Mouse (Mus musculus) neural tube, embryonic 12.5 days (tissue): ENCODE results near the gene Idh3g. TPM values are rescaled to one million over a fixed set of nuclear protein-coding genes. Genes with fewer than 3 reads are reported as not detected.

Experiments used
- ATAC-seq: fragments of 200-750 bp; cut with Nextera tagmentation; 2 replicates; pipeline ENCODE4 v1.8.0; 2017; ENCODE audit warnings: low read depth, mild to moderate bottlenecking, moderate TSS enrichment, moderate library complexity; ENCODE audit not compliant: low FRiP score
- H3K27ac ChIP-seq: fragments of 300-500 bp; sonication (generic); 2 replicates; pipeline ENCODE4 v1.5.1; 2016
- H3K27me3 ChIP-seq: fragments of 300-500 bp; sonication (generic); replicated peaks from 2 replicates; pipeline ENCODE4 v1.6.1; 2016; ENCODE audit warnings: mild to moderate bottlenecking
- H3K36me3 ChIP-seq: fragments of 300-500 bp; sonication (generic); 2 replicates; pipeline ENCODE4 v1.6.1; 2016; ENCODE audit warnings: mild to moderate bottlenecking
- H3K4me1 ChIP-seq: fragments of 300-500 bp; sonication (generic); 2 replicates; pipeline ENCODE4 v1.6.1; 2016
- H3K4me2 ChIP-seq: fragments of 300-500 bp; sonication (generic); replicated peaks from 2 replicates; pipeline ENCODE4 v1.6.1; 2016; ENCODE audit warnings: mild to moderate bottlenecking
- H3K4me3 ChIP-seq: fragments of 300-500 bp; sonication (generic); 2 replicates; pipeline ENCODE4 v1.5.1; 2016
- H3K9ac ChIP-seq: fragments of 300-500 bp; sonication (generic); 2 replicates; pipeline ENCODE4 v1.6.1; 2016; ENCODE audit warnings: mild to moderate bottlenecking
- H3K9me3 ChIP-seq: fragments of 300-500 bp; sonication (generic); 2 replicates; pipeline ENCODE4 v1.6.1; 2016; ENCODE audit warnings: mild to moderate bottlenecking
- WGBS: fragments of 180-500 bp; shearing (Covaris S2); methylation state at CpG from one replicate; pipeline ENCODE4 v1.1.7; 2016; 5-methylcytosine and 5-hydroxymethylcytosine counted together
- polyA plus RNA-seq: library from polyadenylated mRNA; unstranded; fragments of >200 nt; fragmentation: Nextera tagmentation; extraction: Ambion mirVana; gene quantifications from 2 replicates; pipeline ENCODE4 v1.2.1, GENCODE M21; 2016

Idh3g gene
- polyA plus RNA-seq, 1 experiment from 2014 or later: 181 TPM

- H3K4me2 ChIP-seq: peak overlapping the region; percentile 64; the same call in 1 of the 2 replicates
- H3K9ac ChIP-seq: no peak overlapping the region
- peaks cover 9% of the 10 kb centered on the region; the same call in 1 of the 2 replicates for H3K4me1 ChIP-seq
- WGBS: 91% methylated on average over 1 of the region's 1 CpGs
- no peaks in the 10 kb centered on the region; the same call in 1 of the 2 replicates for H3K36me3 ChIP-seq
- no peak overlapping the region for H3K27ac ChIP-seq
- no peaks in the 10 kb centered on the region for H3K27me3 ChIP-seq
- no peaks in the 10 kb centered on the region for H3K9me3 ChIP-seq
- no peak for ATAC-seq
- H3K4me3 ChIP-seq: no peak overlapping the region
Measured at GRCm38 (mm10) chrX:73788501-73788900, 1.8 kb upstream of the Idh3g start.

GRCm38 (mm10) chrX:73787225-73787558 is 495 bp upstream of the Idh3g start:
- peak overlapping the region; percentile 64 for H3K4me2 ChIP-seq
- H3K9me3 ChIP-seq: no peaks in the 10 kb centered on the region
- peak overlapping the region; percentile 65 for H3K9ac ChIP-seq
- no peaks in the 10 kb centered on the region for H3K27me3 ChIP-seq
- peak overlapping the region; percentile 50 for H3K4me3 ChIP-seq
- 0 out of 2 replicates have a peak overlapping the region, but pooled peaks have one; percentile 59 for H3K27ac ChIP-seq
- 23% methylated on average over 22 of the region's 22 CpGs for WGBS
- H3K36me3 ChIP-seq: no peaks in the 10 kb centered on the region; the same call in 1 of the 2 replicates
- peaks cover 9% of the 10 kb centered on the region; the same call in 1 of the 2 replicates for H3K4me1 ChIP-seq
- ATAC-seq: no peak; the same call in 1 of the 2 replicates

DNA sequence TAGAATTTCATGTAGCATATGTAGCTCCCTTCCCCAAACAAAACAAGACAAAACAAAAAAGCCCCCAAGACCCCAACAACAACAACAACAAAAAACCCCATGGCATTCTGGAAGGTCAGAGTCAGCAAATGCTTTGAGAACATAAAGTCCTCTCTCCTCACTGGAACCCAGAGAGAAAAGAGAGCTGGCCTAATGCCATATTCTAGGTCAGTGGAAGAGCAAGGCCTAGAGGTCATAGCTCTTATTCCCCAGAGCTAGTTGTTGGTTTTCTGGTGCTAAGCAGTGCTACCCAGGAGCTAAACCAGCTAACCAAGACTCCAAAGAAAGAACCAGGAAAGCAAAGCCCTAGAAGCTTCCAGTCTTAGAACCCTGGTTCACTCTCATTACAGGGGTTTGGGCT is 1.0 kb downstream of the Idh3g start:
- Histone ChIP-seq H3K27ac (no peak overlapping the region; the same call in 1 of the 2 replicates), H3K4me3 (peak overlapping the region; percentile 50)

DNA sequence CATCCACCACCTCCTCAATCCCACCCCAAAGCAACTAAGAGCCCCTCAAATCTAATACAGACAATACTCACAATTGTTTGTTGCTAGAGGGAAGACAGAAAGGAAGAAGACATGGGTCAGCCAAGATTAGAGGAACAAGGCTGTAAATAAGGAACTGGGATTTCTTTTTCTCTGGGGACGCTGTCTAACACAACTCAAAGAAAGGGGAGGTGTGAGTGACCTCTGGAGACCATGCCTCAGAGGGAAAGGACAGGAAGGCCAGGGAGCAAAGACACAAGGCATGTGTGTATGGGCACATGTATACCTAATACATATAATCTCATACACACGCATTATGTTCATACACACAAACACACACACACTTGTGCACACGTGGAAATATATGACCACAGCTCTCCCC is 4.5 kb downstream of the Idh3g start:
- Histone ChIP-seq H3K27me3 (no peaks in the 10 kb centered on the region), H3K4me3 (no peak overlapping the region), H3K36me3 (peaks cover 34% of the 10 kb centered on the region), H3K9ac (no peak overlapping the region), H3K4me1 (no peaks in the 10 kb centered on the region), H3K27ac (no peak overlapping the region), H3K9me3 (no peaks in the 10 kb centered on the region), H3K4me2 (no peak overlapping the region)
- no peak for ATAC-seq
- WGBS: 88% methylated on average over 3 of the region's 3 CpGs

More for the DNA sequence above, 1.0 kb downstream of the Idh3g start:
- ATAC-seq: no peak
- Histone ChIP-seq H3K36me3 (peaks cover 4% of the 10 kb centered on the region; the same call in 1 of the 2 replicates), H3K4me2 (peak overlapping the region; percentile 58), H3K4me1 (peaks cover 9% of the 10 kb centered on the region; the same call in 1 of the 2 replicates), H3K9me3 (no peaks in the 10 kb centered on the region), H3K27me3 (no peaks in the 10 kb centered on the region), H3K9ac (peak overlapping the region; percentile 58)

DNA sequence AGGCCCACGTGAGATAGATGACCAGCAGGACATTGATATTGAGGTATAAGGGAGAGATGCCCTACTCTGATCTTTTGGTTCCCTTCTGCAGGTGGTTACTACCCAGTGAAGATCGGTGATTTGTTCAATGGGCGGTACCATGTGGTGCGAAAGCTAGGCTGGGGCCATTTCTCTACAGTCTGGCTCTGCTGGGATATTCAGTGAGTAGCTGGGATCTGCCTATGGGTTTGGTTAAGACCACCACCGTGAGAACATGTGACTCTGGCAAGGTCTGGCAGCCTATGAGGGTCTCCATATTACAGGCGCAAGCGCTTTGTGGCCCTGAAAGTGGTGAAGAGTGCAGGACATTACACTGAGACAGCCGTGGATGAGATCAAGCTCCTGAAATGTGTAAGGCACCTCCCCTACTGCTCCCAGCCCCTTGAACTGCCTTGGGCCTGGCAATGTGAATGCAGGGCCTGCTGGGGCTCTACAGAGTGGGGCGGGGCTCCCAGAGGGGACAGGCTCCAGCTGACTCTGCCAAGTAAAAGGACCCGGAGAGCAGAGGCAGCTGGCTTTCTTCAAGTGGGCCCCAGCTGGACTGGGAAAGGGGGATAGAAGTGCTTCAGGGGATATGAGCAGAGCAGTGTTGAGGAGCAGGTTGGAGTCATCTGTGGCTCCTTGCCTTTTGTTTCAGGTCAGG is 11.8 kb downstream of the Idh3g start:
- WGBS: 72% methylated on average over 10 of the region's 10 CpGs

GRCm38 (mm10) chrX:73774168-73774760 is 12.4 kb downstream of the Idh3g start, which contains the start of gene Srpk3:
Gene Srpk3, plus strand, starts transcription at chrX:73774405.
- no peak within 1 kb of the TSS for H3K27ac ChIP-seq
- peak; percentile 38; the same call in 1 of the 2 replicates for ATAC-seq
- H3K4me3 ChIP-seq: no peak within 1 kb of the TSS
- H3K4me1 ChIP-seq: 0 out of 2 replicates have a peak, but pooled peaks cover 8% of the 10 kb centered on the region
- 61% methylated on average over 9 of the region's 9 CpGs for WGBS
- H3K36me3 ChIP-seq: peaks cover 17% of the 10 kb centered on the region
- H3K4me2 ChIP-seq: no peak within 1 kb of the TSS
- no peaks in the 10 kb centered on the region for H3K9me3 ChIP-seq
- no peak within 1 kb of the TSS for H3K9ac ChIP-seq
- H3K27me3 ChIP-seq: no peaks in the 10 kb centered on the region

More for the DNA sequence above, 11.8 kb downstream of the Idh3g start:
- H3K4me2 ChIP-seq: no peak overlapping the region
- no peak overlapping the region for H3K4me3 ChIP-seq
- H3K9me3 ChIP-seq: no peaks in the 10 kb centered on the region
- peak; percentile 58 for ATAC-seq
- no peaks in the 10 kb centered on the region for H3K27me3 ChIP-seq
- H3K36me3 ChIP-seq: peaks cover 24% of the 10 kb centered on the region
- no peak overlapping the region for H3K27ac ChIP-seq
- H3K4me1 ChIP-seq: 0 out of 2 replicates have a peak, but pooled peaks cover 8% of the 10 kb centered on the region
- H3K9ac ChIP-seq: no peak overlapping the region

DNA sequence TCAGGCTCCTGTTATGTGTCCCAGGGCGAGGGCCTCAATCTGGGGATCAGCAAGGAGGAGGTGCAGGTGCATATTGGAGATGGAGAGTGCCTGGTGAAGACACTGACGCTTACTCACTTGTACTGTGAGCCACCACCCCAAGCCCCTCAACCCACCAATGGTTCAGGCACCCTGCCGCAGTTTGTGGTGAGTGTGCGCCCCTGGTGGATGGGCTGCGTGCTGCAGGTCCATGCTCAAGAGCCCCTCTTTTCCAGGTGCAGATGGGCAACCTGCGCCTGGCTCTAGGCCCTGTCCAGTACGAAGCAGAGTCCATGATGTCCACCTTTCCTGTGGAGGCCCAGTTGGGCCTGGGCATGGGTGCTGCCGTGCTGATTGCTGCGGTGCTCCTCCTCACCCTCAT is 19.4 kb downstream of the Idh3g start:
- Histone ChIP-seq H3K36me3 (no peaks in the 10 kb centered on the region), H3K4me3 (no peak overlapping the region), H3K9ac (no peak overlapping the region), H3K4me2 (no peak overlapping the region), H3K4me1 (no peaks in the 10 kb centered on the region), H3K9me3 (no peaks in the 10 kb centered on the region), H3K27me3 (no peaks in the 10 kb centered on the region), H3K27ac (no peak overlapping the region)
- WGBS: 52% methylated on average over 9 of the region's 9 CpGs
- no peak for ATAC-seq

- H3K9me3 ChIP-seq: no peaks in the 10 kb centered on the region
- no peaks in the 10 kb centered on the region for H3K27me3 ChIP-seq
- H3K9ac ChIP-seq: no peak overlapping the region
- H3K27ac ChIP-seq: no peak overlapping the region
- H3K4me3 ChIP-seq: no peak overlapping the region
- no peaks in the 10 kb centered on the region for H3K4me1 ChIP-seq
- no peak overlapping the region for H3K4me2 ChIP-seq
- ATAC-seq: no peak
- no peaks in the 10 kb centered on the region for H3K36me3 ChIP-seq
- WGBS: 67% methylated on average over 1 of the region's 1 CpGs
Measured at GRCm38 (mm10) chrX:73765311-73765710, 21.4 kb downstream of the Idh3g start.

GRCm38 (mm10) chrX:73758611-73759290 is 27.9 kb downstream of the Idh3g start:
- Histone ChIP-seq H3K4me3 (no peak overlapping the region), H3K9ac (no peak overlapping the region), H3K36me3 (no peaks in the 10 kb centered on the region), H3K4me2 (no peak overlapping the region), H3K27ac (no peak overlapping the region), H3K9me3 (no peaks in the 10 kb centered on the region), H3K27me3 (no peaks in the 10 kb centered on the region), H3K4me1 (no peaks in the 10 kb centered on the region)
- ATAC-seq: no peak
- 82% methylated on average over 13 of the region's 13 CpGs for WGBS

- H3K9me3 ChIP-seq: no peaks in the 10 kb centered on the region
- no peaks in the 10 kb centered on the region for H3K4me1 ChIP-seq
- H3K27ac ChIP-seq: no peak within 1 kb of the TSS
- H3K4me3 ChIP-seq: no peak within 1 kb of the TSS
- no peak within 1 kb of the TSS for H3K4me2 ChIP-seq
- H3K27me3 ChIP-seq: no peaks in the 10 kb centered on the region
- no peak within 1 kb of the TSS for H3K9ac ChIP-seq
- 73% methylated on average over 4 of the region's 5 CpGs for WGBS
- ATAC-seq: no peak
- H3K36me3 ChIP-seq: no peaks in the 10 kb centered on the region
Measured at GRCm38 (mm10) chrX:73756334-73757140, 30.2 kb downstream of the Idh3g start, which contains the start of gene Plxnb3. Gene Plxnb3, plus strand, starts transcription at chrX:73757090.

- Histone ChIP-seq H3K9ac (no peak overlapping the region), H3K27ac (no peak overlapping the region), H3K4me1 (no peaks in the 10 kb centered on the region), H3K9me3 (no peaks in the 10 kb centered on the region), H3K4me3 (no peak overlapping the region), H3K4me2 (no peak overlapping the region), H3K36me3 (no peaks in the 10 kb centered on the region), H3K27me3 (no peaks in the 10 kb centered on the region)
- 93% methylated on average over 1 of the region's 1 CpGs for WGBS
- no peak for ATAC-seq
Measured at GRCm38 (mm10) chrX:73748977-73749376, 37.7 kb downstream of the Idh3g start.
